ENCODE assay signal across 22 mouse cellular contexts in genomic region chr5:113300148-113300889, GRCm38 (mm10). TPM values are rescaled to one million over a fixed set of nuclear protein-coding genes. Genes with fewer than 3 reads are reported as not detected.
DNase-seq lines count a peak whose midpoint lies in the region; ATAC-seq and TF ChIP-seq lines count a peak whose summit lies in the region.
"Had no signal": no experiment of that assay in that cellular context is flagged by ENCODE, and none has a peak within 500 bp of the region (broad histone marks: within the 10 kb centered on the region; RNA-seq: fewer than 3 reads in every experiment).

No protein-coding gene starts in this region.

- intact Hi-C loops in left cerebral cortex, postnatal 14 days (cut with DNase I) = loop anchor here (1.0 kb wide), 1 partner anchor 29 kb away; no protein-coding TSS in a partner anchor

- TF ChIP-seq CTCF in midbrain, postnatal 0 days (IDR thresholded peaks at IDR 0.05) = no peak

- H3K4me2 ChIP-seq in midbrain, postnatal 0 days (ENCODE audit: low read depth, low read length, poor library complexity, severe bottlenecking) = no peak overlapping the region
- H3K4me2 ChIP-seq: embryonic facial prominence, embryonic 13.5 days; heart, embryonic 15.5 days; hindbrain, embryonic 14.5 days; neural tube, embryonic 15.5 days had no signal

- H3K36me3 ChIP-seq in midbrain, postnatal 0 days (ENCODE audit: insufficient read depth, low read length) = no peaks in the 10 kb centered on the region
- H3K36me3 ChIP-seq: embryonic facial prominence, embryonic 13.5 days; heart, embryonic 15.5 days; neural tube, embryonic 15.5 days had no signal

- no peak overlapping the region for H3K9ac ChIP-seq in midbrain, postnatal 0 days (replicated peaks; ENCODE audit: low read length, poor library complexity, severe bottlenecking)
- H3K9ac ChIP-seq: embryonic facial prominence, embryonic 13.5 days; heart, embryonic 15.5 days; hindbrain, embryonic 14.5 days; neural tube, embryonic 15.5 days had no signal

- H3K9me3 ChIP-seq in midbrain, postnatal 0 days (ENCODE audit: low read length) = no peaks in the 10 kb centered on the region
- H3K9me3 ChIP-seq: embryonic facial prominence, embryonic 13.5 days; heart, embryonic 15.5 days; neural tube, embryonic 15.5 days had no signal

- no peak for DNase-seq in frontal cortex, postnatal 25 days (ENCODE audit: low spot score in 2 of 2)
- peak; percentile 89 for DNase-seq in right cerebral cortex, adult 18-20 months
- DNase-seq in right cerebral cortex, postnatal 4 days = no peak
- DNase-seq in left cerebral cortex, postnatal 14 days (ENCODE audit: low spot score in 2 of 2) = peak; percentile 78 to 94
- no peak for DNase-seq in midbrain, postnatal 0 days (ENCODE audit: low spot score)
- DNase-seq in adrenal gland, adult 2 months = no peak
- DNase-seq in heart, adult 8-10 months (ENCODE audit: low spot score) = no peak
- DNase-seq: B cell, adult 2 months; gastrocnemius, postnatal 25 days; kidney, postnatal 36 days; lung, adult 2 months; spleen, adult 18-20 months; thymus, adult 18-20 months had no signal

- no peak overlapping the region for H3K4me3 ChIP-seq in midbrain, postnatal 0 days (ENCODE audit: low read depth, low read length)
- H3K4me3 ChIP-seq: embryonic facial prominence, embryonic 13.5 days; heart, embryonic 15.5 days; neural tube, embryonic 15.5 days had no signal

- peak; percentile 29; the same call in 1 of the 2 replicates for ATAC-seq in frontal cortex, adult (ENCODE audit: low TSS enrichment)
- ATAC-seq in midbrain, postnatal 0 days (ENCODE audit: low FRiP score) = no peak

- 0 out of 2 replicates have a peak, but pooled peaks cover 2% of the 10 kb centered on the region for H3K4me1 ChIP-seq in midbrain, postnatal 0 days (ENCODE audit: insufficient read depth, low read length)
- H3K4me1 ChIP-seq: heart, embryonic 15.5 days had no signal

- WGBS in midbrain, postnatal 0 days = 78% methylated on average over 22 of the region's 22 CpGs

- H3K27me3 ChIP-seq in midbrain, postnatal 0 days (ENCODE audit: insufficient read depth, low read length) = no peaks in the 10 kb centered on the region

- no peak overlapping the region for H3K27ac ChIP-seq in midbrain, postnatal 0 days (ENCODE audit: low read depth, low read length)
- H3K27ac ChIP-seq: embryonic facial prominence, embryonic 13.5 days; heart, embryonic 15.5 days; hindbrain, embryonic 14.5 days; neural tube, embryonic 15.5 days had no signal

RNA-seq across cellular contexts. Expression of gene Sgsm1, which starts 10.3 kb away (rescaled TPM):
- 100 to 1,000 TPM; 100 to 110 TPM for total RNA-seq in left cerebral cortex, postnatal 14 days (2021)
- total RNA-seq in midbrain, postnatal 0 days (2014; rRNA removed) = 52.9 and 53.4 TPM in 2 replicates
- polyA plus RNA-seq in midbrain, postnatal 0 days (2015; fragmentation: Nextera tagmentation; extraction: Ambion mirVana) = 19.8 and 27.3 TPM in 2 replicates
- 10 to 100 TPM in 1 of 2 experiments, 1 to 10 TPM in 1; 8.4 to 12.7 TPM for total RNA-seq in adrenal gland, adult 2 months (2021)
- 4.3 and 5.5 TPM in 2 replicates for polyA plus RNA-seq in adrenal gland, adult 2 months (2012; rRNA removed)
- total RNA-seq in heart, adult 8-10 months (2022) = under 1 TPM; 0.37 to 0.84 (median 0.58) TPM
- total RNA-seq: megakaryocyte, adult 5-6 weeks; monocyte, adult 5-6 weeks had no signal

RNA-seq across cellular contexts. Expression of gene Aym1, which starts 56.8 kb away (rescaled TPM):
- not detected for total RNA-seq in left cerebral cortex, postnatal 14 days (2021)
- total RNA-seq in midbrain, postnatal 0 days (2014; rRNA removed) = not detected in 2 replicates
- not detected in 2 replicates for polyA plus RNA-seq in midbrain, postnatal 0 days (2015; fragmentation: Nextera tagmentation; extraction: Ambion mirVana)
- total RNA-seq in adrenal gland, adult 2 months (2021) = not detected
- polyA plus RNA-seq in adrenal gland, adult 2 months (2012; rRNA removed) = not detected in 2 replicates
- total RNA-seq in heart, adult 8-10 months (2022) = not detected
- total RNA-seq: gastrocnemius, postnatal 25 days; megakaryocyte, adult 5-6 weeks; monocyte, adult 5-6 weeks had no signal
- polyA plus RNA-seq: embryonic facial prominence, embryonic 13.5 days; forebrain, embryonic 11.5 days; heart, embryonic 15.5 days; hindbrain, embryonic 14.5 days; limb, embryonic 11.5 days; lung, adult 2 months; neural tube, embryonic 15.5 days had no signal

Comparison
In these comparisons a context has a peak if more than half of its experiments do, and no peak if none do; other contexts are left out.
1. DNase-seq: peak in right cerebral cortex, adult 18-20 months (single experiment) and left cerebral cortex, postnatal 14 days (2 of 2); none in frontal cortex, postnatal 25 days (0 of 2), right cerebral cortex, postnatal 4 days (single experiment), midbrain, postnatal 0 days (single experiment), adrenal gland, adult 2 months (single experiment) and heart, adult 8-10 months (single experiment).
2. RNA of gene Sgsm1, which starts 10.3 kb away (total RNA-seq): 100 to 110 TPM in left cerebral cortex, postnatal 14 days, 52.9 to 53.4 TPM in midbrain, postnatal 0 days and 8.4 to 12.7 TPM in adrenal gland, adult 2 months; 0.37 to 0.84 TPM in heart, adult 8-10 months; every median in the first group is over 4 times any median in the second.